Mouse (Mus musculus) thymus, postnatal 25 days (tissue): Measurements from ENCODE around the gene A3galt2.

Source experiments
- DNase-seq: peaks from one replicate; pipeline ENCODE4 v3.0.0; 2022

A3galt2 gene

DNA sequence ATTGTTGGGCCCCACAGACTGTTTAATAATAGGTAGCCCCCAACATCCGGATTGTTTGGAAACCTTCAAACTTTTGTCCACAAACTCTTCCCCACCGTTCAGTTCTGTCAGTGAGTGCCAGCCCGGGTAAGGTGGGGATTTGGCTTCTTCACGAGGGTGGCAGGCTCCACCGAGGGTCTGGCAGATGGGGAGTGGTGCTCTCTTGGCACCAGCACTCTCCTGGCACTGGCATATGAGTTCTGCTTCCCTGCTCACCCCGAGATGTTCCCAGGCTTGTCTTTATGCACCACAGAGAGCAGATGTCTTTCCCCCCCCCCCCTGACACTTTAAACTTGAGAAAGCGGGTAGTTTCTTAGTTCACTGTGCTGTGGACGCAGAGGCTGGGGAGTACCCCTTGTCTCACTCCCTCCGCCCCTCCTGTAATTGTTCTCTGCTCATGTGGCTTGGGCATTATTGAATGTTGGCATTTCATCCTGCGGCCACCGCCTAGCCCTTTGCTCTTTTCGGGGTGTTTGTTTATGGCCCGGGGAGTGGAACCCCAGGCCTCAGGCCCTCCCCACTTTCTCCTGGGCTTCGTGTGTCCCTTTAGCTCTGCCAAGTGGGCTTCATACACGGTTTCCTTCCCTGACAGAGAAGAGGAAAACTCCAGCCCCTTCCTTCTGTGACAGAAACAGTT, 26.0 kb upstream of the A3galt2 start:
- no peak for DNase-seq

DNA sequence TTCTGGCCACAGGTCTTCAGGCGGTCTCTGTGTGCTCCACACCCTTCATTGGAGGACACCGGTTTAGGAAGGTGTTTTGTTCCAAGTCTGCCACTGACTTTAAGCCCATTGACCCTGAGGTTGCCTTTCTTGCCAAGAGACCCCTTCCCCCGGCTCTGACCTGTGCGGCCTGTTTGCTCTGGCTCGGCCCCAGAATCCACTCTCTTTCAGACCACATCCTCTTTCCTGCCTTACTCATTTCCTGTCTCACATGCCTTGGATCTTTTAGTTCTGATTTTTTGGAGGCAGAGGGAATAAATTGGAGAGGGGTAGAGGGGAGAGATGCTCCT, 25.5 kb upstream of the A3galt2 start:
- no peak for DNase-seq

DNA sequence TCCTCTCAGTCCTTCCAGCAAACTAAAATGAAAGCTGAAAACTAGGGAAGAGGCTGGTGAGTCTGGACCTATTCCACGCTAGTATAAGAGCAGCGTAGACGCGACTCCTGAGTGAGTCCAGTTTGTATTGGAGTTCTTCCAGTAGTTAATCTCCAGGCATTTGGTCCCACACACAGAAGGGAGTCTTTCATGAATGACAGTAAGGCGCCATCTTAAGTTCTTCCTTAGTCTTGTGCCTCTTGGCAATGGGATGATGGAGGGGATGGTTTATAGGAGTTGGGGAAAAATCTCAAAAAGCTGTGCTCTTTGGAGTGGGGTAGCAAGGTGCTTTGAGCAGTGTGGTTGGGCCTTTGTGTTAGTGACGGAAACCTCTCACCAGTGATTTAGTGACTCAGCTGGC, 24.9 kb upstream of the A3galt2 start:
- no peak for DNase-seq

DNA sequence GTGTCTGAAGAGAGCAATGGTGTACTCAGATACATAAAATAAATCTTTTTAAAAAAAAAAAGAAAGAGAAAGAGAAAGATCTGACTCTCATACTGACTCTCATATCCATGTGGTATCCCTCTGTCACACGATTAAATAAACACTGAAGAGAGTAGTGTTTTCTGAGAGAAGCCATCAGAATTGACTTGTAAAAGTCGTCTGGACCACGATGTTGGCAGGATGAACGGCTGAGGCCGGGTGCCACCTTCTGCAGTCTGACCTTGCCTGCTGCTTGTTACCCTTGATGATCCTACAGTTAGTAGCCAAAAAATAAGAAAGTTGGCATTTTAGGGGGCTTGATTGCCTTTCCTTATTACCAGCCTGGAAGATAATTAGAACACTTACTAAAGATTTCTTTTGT, 22.4 kb upstream of the A3galt2 start:
- no peak for DNase-seq

DNA sequence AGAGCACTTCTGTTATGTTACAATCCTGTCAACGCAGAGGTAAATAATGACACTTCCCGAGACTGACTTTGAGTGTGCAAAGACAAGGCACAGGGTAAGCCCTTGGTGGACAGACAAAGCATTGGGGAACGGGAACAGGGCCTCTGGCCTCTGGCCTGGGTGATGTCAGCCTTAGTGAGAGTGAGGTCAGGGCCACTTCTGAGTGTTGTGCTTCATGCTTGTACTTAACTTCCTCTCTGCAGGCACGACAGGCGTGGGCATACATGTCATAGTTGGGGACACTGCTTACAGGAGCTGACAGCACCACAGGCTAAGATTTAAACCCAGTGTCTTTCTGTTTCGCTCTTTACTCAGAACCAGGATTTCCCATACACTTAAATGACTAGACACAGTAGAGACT, 21.7 kb upstream of the A3galt2 start:
- DNase-seq: no peak

DNA sequence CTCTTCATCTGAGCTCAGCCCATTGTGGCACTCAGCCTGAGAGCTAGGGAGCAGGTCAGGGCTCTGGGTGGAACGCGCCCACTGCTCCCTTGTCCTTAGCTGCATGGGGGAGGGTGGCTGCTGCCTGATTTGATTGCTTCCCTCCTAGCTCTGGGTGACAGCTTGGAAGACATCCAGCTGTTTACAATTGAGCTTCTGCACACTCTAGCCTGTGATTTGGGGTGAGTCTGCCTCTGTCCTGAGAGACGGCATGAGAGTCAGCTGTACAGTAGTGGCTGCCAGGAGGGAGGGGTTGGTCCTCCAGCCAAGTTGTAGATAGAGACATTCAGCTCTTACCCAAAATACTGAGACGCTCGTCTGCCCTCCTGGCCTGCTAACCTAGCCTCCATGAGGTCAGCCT, 20.9 kb upstream of the A3galt2 start:
- no peak for DNase-seq

DNA sequence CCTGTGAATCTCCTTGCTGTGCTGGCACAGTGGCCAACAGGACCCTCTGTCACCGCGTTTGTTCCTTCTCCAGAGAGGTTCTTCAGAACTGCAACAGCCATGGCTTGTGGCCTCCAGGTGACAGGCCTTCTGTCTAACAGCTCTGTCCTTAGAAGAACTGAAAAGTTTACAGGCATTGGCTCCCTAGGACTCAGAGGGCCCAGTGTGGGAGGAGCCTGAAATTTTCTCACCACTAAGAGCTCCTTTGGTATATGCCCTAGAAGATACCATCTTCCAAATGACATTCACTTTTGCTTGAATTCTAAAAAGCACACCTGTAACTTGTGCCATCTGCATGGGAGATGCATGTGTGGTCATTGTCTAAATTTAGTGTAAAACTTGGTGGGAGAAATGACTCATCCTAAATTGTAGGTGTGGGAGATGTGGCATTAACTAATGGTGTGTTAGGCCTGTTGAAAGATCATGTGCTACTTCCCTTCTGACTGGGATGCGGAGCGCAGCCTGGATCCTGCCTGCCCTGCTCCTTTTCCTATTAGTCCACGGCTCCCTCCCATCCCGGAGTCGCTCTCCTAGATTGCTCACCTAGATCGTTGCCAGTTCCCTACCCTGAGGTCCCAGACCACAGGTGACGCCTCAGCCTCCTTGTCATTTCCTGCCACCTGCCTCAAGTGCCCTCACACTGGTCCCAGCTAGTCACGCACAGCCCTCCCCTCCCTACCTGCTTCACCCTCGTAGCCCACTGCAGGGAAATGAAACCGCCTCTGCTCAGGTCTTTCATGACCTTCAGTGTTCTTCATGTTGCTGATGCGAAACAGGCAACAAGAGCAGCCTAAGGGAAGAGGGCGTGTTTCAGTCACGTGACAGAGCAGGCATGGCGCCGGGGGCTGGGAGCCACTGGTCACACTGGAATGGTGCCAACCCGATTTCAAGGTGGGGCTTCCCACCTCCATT, 20.2 kb upstream of the A3galt2 start:
- DNase-seq: peak; percentile 68

DNA sequence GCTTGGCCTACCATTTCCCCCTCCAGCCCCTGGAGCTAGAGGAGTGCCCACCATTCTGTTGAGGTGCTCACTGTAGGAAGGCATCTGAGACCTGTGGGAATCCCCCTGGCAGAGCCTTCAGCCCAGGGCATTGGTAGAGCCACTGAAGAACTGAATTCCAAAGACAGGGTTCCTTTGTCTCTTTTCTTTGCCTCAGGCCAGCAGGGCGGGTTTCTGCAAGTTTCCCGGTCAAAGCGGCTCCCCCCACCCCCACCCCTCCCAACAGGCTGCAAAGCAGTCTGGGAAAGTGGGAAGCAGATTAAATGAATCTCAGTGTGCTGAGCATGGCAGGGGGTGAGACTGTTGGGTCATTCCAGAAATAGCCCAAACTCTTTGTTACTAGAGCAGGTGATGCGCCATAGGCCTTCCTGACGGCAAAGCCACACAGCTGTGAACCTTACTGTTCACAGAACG, 18.0 kb upstream of the A3galt2 start:
- no peak for DNase-seq

DNA sequence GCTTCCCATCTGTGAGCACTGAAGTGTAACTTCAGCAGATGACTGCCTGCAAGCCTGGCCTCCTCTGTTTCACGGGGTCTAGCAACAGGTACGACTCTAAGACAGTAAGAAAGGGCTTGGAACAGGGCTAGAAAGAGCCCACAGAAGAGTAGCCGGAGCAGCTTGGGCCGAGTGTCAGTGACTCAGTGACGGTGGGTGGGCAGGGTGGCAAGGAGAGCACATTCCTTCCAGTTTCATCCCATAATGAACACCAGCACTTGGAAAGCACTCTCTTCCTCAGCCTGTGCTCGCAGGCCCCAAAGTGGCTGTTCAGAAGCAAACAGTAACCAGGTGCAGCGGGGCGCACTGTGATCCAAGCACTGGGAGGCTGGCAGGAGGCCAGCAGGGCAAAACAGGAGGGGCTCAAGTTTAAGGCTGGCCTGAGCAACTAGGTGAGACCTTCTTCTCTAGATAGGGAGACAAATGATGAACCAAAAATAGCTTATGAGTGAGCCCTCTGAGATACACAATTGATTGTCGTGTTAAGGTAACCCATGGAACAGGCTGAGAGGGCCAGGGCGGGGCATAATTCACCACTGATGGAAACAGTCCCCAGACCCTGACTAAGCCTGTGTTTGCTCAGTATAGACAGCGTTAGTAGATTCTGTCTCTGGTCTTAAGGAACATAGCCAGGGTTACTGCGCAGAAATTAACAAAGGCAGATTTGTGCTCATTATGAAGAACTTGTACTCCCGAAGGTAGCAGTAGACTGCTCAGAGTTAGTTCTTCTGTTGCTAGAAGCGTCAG, 17.1 kb upstream of the A3galt2 start:
- no peak for DNase-seq

DNA sequence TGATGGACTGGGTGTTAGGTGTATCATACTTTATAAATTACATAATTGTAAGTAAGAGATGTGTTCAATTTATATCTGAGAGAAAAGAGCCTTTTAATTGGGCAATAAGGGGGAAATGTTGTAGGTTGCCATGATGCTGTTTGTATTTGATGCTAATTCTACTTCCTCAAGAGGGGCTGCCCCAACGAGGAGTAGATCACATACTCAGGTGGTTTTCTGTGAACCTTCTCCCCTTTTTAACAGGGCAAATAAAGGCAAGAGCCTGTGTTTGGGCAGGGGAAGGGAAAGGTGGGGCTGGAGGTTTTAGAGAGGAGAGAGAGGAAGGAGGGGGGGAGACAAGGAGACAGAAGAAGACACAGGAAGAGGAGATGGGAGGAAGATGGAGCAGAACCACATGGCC, 14.3 kb upstream of the A3galt2 start:
- DNase-seq: no peak

DNA sequence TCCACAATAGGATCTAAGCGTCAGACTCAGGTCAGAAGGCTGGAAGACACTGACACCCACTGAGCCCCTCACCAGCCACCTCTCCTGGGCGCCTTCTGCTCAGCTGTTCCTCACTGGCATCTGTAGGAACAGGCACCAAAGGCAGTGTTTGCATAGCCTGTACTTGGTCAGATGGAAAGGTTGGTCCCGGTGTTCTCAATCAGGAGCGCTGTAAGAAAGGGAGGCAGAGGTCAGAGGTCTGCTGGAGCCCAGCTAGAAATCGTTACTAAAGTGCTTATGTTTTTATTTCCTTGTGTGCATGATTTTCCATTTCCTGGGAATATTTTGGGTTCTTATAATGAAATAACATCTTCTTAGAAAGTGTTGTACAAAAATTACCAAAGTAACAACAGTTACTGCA, 13.3 kb upstream of the A3galt2 start:
- no peak for DNase-seq

DNA sequence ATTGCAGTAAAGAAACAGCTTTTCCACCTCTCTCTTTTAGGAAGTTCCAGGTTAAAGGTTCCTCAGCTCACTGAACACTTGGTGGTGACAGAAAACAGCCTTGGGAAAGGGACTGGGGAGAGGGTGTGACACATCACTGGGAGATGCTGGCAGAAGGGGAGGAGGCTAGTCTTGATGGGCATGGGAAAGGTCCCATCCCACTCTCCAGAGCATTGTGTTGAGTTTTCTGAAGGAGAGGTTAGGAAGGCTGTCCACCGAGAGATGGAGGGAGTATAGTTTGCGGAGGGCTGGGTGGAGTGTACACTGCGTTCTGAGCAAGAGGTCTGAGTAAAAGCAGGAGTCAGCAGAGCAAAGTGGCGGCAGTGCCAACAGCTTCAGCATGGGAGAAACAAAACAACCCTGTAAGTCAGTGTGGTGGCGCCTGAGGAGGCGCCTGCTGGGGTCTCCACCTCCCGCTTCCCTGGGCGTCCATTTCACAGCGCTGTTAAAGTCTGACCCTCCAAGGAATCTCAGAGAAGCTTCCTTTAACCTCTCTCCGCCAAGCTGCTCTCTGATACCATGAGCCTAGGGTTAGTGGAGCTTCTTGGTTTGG, 12.7 kb upstream of the A3galt2 start:
- no peak for DNase-seq

DNA sequence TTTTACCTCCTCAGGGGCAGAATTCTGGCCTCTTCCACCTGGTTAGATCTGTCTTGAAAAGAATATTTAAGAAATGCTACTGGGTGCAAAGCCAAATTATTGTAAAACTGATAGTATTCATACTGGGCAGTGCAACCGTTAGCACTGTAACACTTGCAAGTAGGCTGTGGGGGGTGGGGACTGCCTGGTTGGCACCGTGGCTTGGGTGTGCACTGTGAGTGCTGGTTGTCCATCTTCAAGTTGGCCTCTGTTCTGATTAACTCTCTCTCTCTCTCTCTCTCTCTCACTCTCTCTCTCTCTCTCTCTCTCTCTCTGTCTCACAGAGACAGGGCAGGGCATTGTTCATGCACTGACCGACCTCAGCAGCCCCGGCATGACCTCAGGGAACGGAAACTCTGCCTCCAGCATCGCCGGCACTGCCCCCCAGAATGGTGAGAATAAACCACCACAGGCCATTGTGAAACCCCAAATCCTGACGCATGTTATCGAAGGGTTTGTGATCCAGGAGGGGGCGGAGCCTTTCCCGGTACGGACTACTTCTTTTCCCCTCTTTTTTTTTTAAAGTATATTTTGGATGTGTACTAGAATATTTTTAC, 12.0 kb upstream of the A3galt2 start:
- DNase-seq: no peak

DNA sequence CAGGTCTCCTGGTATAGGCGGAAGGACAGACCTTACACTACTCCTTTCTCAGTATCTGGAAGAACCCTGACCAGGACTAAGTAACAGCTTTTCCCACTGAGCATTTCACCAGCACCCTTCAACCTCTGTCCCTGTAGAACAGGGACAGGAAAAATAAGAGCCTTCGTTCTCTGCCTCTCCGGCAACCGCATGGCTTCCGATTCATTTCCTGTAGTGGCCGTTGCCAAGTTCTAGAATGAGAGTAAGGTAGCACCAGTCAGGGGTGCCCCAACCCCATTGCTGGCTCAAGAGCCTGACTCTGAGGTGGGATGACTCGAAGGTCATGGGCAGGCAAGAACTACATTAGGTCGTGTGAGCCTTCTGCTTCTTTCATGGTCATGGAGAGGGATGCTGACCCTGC, 10.0 kb upstream of the A3galt2 start:
- DNase-seq: no peak

DNA sequence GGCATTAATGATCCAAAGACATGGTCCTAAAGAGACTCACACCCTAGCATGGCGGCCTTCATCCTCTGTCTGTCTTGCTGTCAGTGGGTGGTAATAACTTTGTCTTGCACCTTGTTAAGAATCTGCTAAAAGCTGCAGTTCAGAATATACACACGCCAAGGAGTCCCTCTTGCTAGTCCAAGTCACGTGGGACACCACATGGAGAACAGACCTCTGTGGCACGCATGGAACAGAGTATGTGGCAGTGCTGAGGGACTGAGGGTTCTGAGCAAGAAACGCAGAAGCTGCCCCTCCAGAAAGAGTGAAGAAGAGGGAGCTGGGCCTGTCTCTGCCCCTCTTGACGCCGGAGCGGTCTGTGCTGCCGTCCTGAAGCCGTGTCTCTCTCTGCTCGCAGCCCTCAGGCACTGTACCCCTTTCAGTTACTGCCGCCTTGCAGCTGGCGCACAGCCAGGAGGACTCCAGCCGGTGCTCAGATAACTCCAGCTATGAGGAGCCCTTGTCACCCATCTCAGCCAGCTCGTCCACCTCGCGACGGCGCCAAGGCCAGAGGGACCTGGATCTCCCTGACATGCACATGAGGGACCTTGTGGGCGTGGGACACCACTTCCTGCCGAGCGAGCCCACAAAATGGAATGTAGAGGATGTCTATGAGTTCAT, 7.4 kb upstream of the A3galt2 start:
- DNase-seq: no peak

DNA sequence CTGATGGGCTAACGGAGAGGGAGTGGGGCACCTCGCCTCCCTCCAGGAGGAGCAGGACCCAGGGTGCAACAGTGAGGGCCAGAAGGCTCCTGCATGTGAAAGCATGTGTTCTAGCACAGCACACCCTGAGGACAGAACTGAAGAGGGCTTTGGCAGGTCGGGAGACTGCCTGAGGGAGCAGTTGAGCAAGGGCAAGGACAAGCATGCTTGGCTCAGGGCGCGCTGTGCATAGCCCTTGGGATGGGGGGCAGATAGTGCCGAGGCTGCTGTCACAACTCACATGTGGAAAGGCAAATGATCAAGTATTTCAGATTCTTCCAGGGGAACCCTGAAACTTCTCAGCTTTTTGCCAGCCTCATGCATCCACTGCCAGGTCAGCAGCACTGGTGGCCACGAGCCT, 6.9 kb upstream of the A3galt2 start:
- DNase-seq: no peak

DNA sequence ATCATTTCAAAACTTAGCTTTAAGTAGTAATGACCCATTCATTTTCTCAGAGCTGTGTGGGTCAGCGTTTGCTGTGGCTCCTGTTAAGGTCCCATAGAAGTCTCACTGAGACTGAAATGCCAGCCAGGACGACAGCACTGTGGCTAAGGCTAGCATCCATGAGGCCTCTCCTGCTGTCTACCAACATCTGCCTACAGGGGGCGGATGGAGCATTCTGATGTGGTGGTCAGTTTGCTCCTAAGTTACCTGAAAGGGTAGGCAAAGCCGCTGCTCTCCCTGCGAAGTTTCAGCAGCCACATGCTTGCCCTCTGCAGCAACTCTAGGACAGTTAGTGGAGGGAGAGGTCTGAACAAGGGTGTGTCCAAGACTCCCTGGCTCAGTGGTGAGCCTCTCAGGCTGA, 4.2 kb upstream of the A3galt2 start:
- DNase-seq: no peak

DNA sequence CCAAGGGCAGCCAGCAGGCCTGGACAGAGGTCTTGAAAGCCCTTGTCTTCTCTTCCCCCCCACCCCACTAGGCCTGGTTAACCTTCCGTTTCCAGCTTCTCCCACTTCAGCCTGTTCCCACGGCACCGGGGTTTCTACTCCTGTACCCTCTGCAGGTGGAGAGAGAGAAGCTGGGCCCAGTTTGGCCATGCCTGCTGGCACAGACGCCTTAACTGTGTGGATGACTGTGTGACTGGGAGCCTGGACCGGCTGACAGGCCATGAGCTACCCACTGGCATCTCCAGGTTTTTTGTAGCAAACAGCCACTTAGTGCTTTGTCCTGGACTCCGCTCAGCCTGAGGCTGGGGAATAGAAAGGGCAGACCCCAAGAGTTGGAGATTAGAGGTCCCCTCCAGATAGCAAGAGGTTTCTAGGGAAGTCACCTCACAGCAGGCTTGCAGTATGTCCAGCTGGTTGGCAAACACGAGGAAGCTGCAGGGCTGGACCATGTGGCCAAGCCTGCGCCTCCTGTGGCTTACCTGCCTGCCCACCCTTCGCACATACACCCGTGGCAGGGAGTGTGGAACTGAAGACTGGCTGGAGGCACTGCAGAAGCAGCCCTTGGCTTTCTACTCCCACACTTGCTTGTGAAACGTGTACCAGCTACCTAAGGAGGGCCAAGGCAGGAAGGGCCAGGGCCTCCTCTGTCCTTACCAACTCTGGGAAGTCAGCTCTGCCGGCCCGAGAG, 3.0 kb upstream of the A3galt2 start:
- no peak for DNase-seq

DNA sequence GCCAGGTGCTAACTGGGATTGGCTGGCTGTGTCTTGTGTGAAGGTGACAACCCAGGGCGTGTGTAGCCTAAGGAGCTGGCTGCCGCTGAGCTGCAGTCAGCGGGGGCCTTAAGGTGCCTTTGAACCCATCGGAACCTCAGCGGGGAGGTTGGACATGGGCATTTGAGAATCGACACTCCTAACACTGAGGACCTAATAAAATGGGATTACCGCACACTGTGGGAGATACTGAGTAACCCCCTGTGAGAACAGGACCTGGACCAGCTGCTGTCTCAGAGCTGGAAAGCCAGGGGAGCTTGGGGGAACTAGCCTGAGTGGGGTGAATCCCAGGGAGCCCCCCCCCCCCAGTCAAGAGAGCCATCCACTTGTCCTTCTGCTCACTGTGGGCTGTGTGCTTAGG, 1.6 kb upstream of the A3galt2 start:
- no peak for DNase-seq

DNA sequence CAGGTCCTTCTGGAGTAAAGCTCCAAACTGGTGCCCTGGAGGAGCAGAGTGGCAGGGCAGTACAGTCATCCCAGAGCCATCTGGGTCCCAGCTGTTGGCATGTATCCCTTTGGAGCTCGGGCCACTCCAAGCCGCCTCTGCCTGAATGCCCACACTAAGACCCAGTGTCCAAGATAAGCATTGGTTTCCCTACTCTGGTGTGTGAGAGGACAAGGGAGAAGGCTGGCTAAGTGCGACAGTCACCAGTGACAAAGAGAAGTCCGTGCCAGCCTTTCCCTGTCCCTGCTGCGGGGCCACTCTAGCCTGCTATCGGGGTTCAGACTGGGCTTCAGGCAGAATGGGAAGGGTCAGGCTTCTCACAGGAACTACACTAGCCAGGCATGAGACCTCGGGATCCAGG, 736 bp downstream of the A3galt2 start:
- no peak for DNase-seq

DNA sequence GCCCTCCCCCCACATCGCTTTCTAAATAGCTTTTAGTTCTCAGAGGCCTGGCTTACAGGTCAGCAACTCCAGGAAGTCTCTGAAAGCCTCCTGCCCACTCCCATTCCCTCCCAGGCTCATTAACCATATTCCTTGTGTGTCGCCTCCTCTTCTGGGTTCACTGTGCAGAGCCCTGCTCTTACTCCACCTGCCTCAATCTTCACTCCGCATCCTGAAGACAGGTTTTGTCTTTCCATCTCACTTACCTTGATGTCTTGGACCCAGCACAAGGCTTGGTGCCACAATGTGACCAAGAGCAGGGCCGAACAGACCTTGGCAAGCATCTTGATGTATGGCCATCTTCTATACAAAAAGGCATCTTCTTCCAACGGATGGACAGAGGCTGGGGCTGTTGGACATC, 4.0 kb downstream of the A3galt2 start:
- no peak for DNase-seq

DNA sequence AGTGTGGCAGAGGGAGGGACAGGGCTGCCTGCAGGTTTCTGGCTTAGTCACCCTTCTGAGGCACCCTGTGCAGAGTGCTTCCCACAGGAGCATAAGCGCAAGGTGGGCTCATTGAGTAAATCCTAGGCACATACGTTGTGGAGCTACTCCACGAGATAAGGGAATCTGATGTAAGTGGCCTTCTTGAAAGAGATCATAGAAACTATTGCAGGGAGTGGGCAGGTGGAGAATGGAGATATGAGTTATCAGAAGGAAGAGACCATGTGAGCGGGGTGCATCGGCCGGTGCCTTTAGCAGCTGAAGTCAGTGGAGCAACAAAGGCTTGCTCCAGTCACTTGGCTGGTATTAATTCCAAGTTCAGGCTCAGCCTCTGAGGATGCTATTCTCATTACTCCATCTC, 4.9 kb downstream of the A3galt2 start:
- DNase-seq: no peak
